Mouse (Mus musculus) heart, adult 2 months (tissue): Measurements from ENCODE around the gene Gm9803.

ENCODE experiments used
- CTCF ChIP-seq: fragments of 200-600 bp; IDR thresholded peaks from 2 replicates; pipeline ENCODE4 v1.8.1; 2022; ENCODE audit warnings: antibody characterized with exemption, mild to moderate bottlenecking, moderate library complexity
- EP300 ChIP-seq: fragments of 200-500 bp; IDR thresholded peaks from 2 replicates; pipeline ENCODE4 v1.6.1; 2011; ENCODE audit warnings: low read depth, low read length, control low read depth; ENCODE audit not compliant: insufficient read depth
- POLR2A ChIP-seq: fragments of 200-500 bp; IDR thresholded peaks from 2 replicates; pipeline ENCODE4 v1.6.1; 2011; ENCODE audit warnings: mild to moderate bottlenecking, low read depth, low read length, control low read depth; ENCODE audit not compliant: insufficient read depth

GRCm38 (mm10) chr10:43489550-43489949, 34.3 kb upstream of the Gm9803 start:
- TF ChIP-seq POLR2A = no peak
- no peak for TF ChIP-seq CTCF
- 0 out of 2 replicates have a peak, but pooled peaks have one; percentile 38 for TF ChIP-seq EP300
